Mouse (Mus musculus) kidney, adult 2 months (tissue): ENCODE measurements around the gene Herc4. TPM values are rescaled to one million over a fixed set of nuclear protein-coding genes. Genes with fewer than 3 reads are reported as not detected.

ENCODE experiments used
- DNase-seq: peaks from one replicate; pipeline ENCODE4 v3.0.0; 2021
- H3K27ac ChIP-seq: fragments of 200-500 bp; 2 replicates; pipeline ENCODE4 v1.5.1; 2012; ENCODE audit warnings: low read depth, low read length, control low read depth, inconsistent platforms; ENCODE audit not compliant: insufficient read depth
- H3K27me3 ChIP-seq: fragments of 200-500 bp; replicated peaks from 2 replicates; pipeline ENCODE4 v1.6.1; 2012; ENCODE audit warnings: mild to moderate bottlenecking, moderate library complexity, low read length, inconsistent platforms; ENCODE audit not compliant: control insufficient read depth, insufficient read depth
- H3K36me3 ChIP-seq: fragments of 200-500 bp; 2 replicates; pipeline ENCODE4 v1.6.1; 2012; ENCODE audit warnings: mild to moderate bottlenecking, moderate library complexity, low read length, inconsistent platforms; ENCODE audit not compliant: control insufficient read depth, insufficient read depth
- H3K4me1 ChIP-seq: fragments of 200-500 bp; 2 replicates; pipeline ENCODE4 v1.6.1; 2011; ENCODE audit warnings: low read length; ENCODE audit not compliant: control insufficient read depth, insufficient read depth
- H3K4me3 ChIP-seq: fragments of 200-500 bp; 2 replicates; pipeline ENCODE4 v1.5.1; 2011; ENCODE audit warnings: mild to moderate bottlenecking, low read depth, low read length, control low read depth; ENCODE audit not compliant: insufficient read depth
- CTCF ChIP-seq: fragments of 200-500 bp; conservative IDR thresholded peaks from 2 replicates; pipeline ENCODE4 v1.5.1; 2011; ENCODE audit warnings: low read depth, mild to moderate bottlenecking, control low read depth, low read length, moderate library complexity, mixed read lengths; ENCODE audit not compliant: insufficient read depth, insufficient read length
- POLR2A ChIP-seq: fragments of 200-500 bp; IDR thresholded peaks from one replicate; pipeline ENCODE4 v1.6.1; 2011; ENCODE audit warnings: low read depth, low read length, control low read depth
- WGBS: fragments of 180-500 bp; shearing (Covaris S2); methylation state at CpG from one replicate; pipeline ENCODE4 v1.1.7; 2018; 5-methylcytosine and 5-hydroxymethylcytosine counted together
- polyA plus RNA-seq: library from polyadenylated mRNA; depleted of rRNA; stranded (reverse); fragments of >200 nt; gene quantifications from 2 replicates; pipeline ENCODE4 v1.2.3, GENCODE M21; 2012

Herc4 gene
- polyA plus RNA-seq, 1 experiment = 17.7 TPM

GRCm38 (mm10) chr10:63237206-63237605, 6.4 kb upstream of the Herc4 start:
- DNase-seq = no peak
- Histone ChIP-seq H3K36me3 (no peaks in the 10 kb centered on the region), H3K27me3 (no peaks in the 10 kb centered on the region; the same call in 1 of the 2 replicates), H3K4me1 (no peaks in the 10 kb centered on the region; the same call in 1 of the 2 replicates), H3K4me3 (no peak overlapping the region), H3K27ac (no peak overlapping the region)
- TF ChIP-seq POLR2A (no peak), CTCF (no peak)
- WGBS = 46% methylated on average over 2 of the region's 2 CpGs

- WGBS = 76% methylated on average over 4 of the region's 4 CpGs
- no peak for DNase-seq
Observed at GRCm38 (mm10) chr10:63238090-63238489, 5.5 kb upstream of the Herc4 start.

GRCm38 (mm10) chr10:63239848-63240247, 3.8 kb upstream of the Herc4 start:
- H3K27me3 ChIP-seq = no peaks in the 10 kb centered on the region; the same call in 1 of the 2 replicates
- DNase-seq = no peak
- no peak for TF ChIP-seq CTCF
- TF ChIP-seq POLR2A = no peak
- 79% methylated on average over 2 of the region's 2 CpGs for WGBS
- H3K4me1 ChIP-seq = peaks cover 8% of the 10 kb centered on the region; the same call in 1 of the 2 replicates
- H3K4me3 ChIP-seq = no peak overlapping the region
- no peak overlapping the region for H3K27ac ChIP-seq
- H3K36me3 ChIP-seq = no peaks in the 10 kb centered on the region

More at GRCm38 (mm10) chr10:63238090-63238489, 5.5 kb upstream of the Herc4 start:
- H3K27ac ChIP-seq = no peak overlapping the region
- no peak overlapping the region for H3K4me3 ChIP-seq
- peaks cover 8% of the 10 kb centered on the region; the same call in 1 of the 2 replicates for H3K4me1 ChIP-seq
- H3K27me3 ChIP-seq = no peaks in the 10 kb centered on the region; the same call in 1 of the 2 replicates
- TF ChIP-seq CTCF (no peak), POLR2A (no peak)
- H3K36me3 ChIP-seq = no peaks in the 10 kb centered on the region

GRCm38 (mm10) chr10:63240868-63241271, 2.7 kb upstream of the Herc4 start:
- H3K36me3 ChIP-seq = no peaks in the 10 kb centered on the region; the same call in 1 of the 2 replicates
- no peak overlapping the region for H3K27ac ChIP-seq
- H3K4me1 ChIP-seq = peaks cover 8% of the 10 kb centered on the region; the same call in 1 of the 2 replicates
- DNase-seq = no peak
- H3K27me3 ChIP-seq = no peaks in the 10 kb centered on the region; the same call in 1 of the 2 replicates
- TF ChIP-seq POLR2A (no peak), CTCF (no peak)
- WGBS = 81% methylated on average over 2 of the region's 2 CpGs
- H3K4me3 ChIP-seq = no peak overlapping the region

- peaks cover 8% of the 10 kb centered on the region; the same call in 1 of the 2 replicates for H3K4me1 ChIP-seq
- WGBS = 16% methylated on average over 12 of the region's 12 CpGs
- peak overlapping the region; percentile 12; the same call in 1 of the 2 replicates for H3K4me3 ChIP-seq
- TF ChIP-seq POLR2A (no peak), CTCF (no peak)
- H3K27me3 ChIP-seq = no peaks in the 10 kb centered on the region
- peak overlapping the region; percentile 63; the same call in 1 of the 2 replicates for H3K27ac ChIP-seq
- DNase-seq = peak; percentile 14
- no peaks in the 10 kb centered on the region; the same call in 1 of the 2 replicates for H3K36me3 ChIP-seq
Observed at GRCm38 (mm10) chr10:63242798-63243435, 693 bp upstream of the Herc4 start.

- under 1% methylated on average over 41 of the region's 41 CpGs for WGBS
- peak; percentile 53 for DNase-seq
- Histone ChIP-seq H3K27ac (peak overlapping the region; percentile 96), H3K4me1 (peaks cover 8% of the 10 kb centered on the region; the same call in 1 of the 2 replicates), H3K4me3 (peak overlapping the region; percentile 89), H3K27me3 (no peaks in the 10 kb centered on the region), H3K36me3 (no peaks in the 10 kb centered on the region; the same call in 1 of the 2 replicates)
- TF ChIP-seq CTCF (no peak), POLR2A (no peak)
Observed at GRCm38 (mm10) chr10:63244055-63244671, 553 bp downstream of the Herc4 start.

- 14% methylated on average over 5 of the region's 5 CpGs for WGBS
- Histone ChIP-seq H3K27ac (no peak overlapping the region), H3K4me3 (peak overlapping the region; percentile 89), H3K36me3 (no peaks in the 10 kb centered on the region; the same call in 1 of the 2 replicates), H3K4me1 (peaks cover 8% of the 10 kb centered on the region; the same call in 1 of the 2 replicates), H3K27me3 (no peaks in the 10 kb centered on the region)
- TF ChIP-seq CTCF (peak; percentile 50), POLR2A (no peak)
- peak; percentile 48 for DNase-seq
Observed at GRCm38 (mm10) chr10:63244746-63245145, 1.1 kb downstream of the Herc4 start.
